Mouse (Mus musculus): ENCODE data around the gene Bricd5. TPM values are rescaled to one million over a fixed set of nuclear protein-coding genes. Genes with fewer than 3 reads are reported as not detected.

Gene Bricd5
- total and polyA plus RNA-seq, 3 experiments = 0.27 to 0.33 TPM; not detected in 1

DNA sequence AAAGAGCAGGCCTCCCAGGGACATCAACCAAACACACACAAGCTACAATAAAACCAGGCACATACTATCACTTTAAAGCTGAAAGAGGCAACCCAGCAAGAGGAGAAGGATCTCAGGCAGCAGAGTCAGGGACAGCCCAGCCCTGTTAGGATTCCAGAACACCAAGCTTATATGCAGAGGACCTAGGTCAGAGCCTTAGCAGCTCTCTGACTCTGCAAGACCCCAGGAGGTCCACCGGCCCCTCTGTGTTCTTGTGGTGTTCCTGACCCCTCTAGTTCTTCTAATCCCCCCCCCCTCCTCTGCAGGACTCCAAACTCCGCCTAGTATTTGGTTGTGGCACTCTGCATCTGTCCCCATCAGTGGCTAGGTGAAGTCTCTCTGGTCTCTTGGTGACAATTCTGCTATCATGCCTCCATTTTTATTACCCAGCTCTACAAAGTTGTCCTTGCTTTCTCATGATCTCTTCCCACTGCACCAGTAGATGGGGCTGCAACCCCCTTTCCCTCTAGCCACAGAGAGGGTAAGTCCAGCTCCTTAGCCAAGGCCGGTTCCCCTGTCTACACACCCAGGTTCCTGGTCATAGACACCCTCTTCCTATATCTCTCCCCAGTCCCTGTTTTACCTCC lies 6.6 kb downstream of the Bricd5 start:
- Histone ChIP-seq H3K4me3 (ENCODE audit: low read depth, low read length) (no peak overlapping the region; the same call in 1 of the 2 replicates), H3K4me1 (ENCODE audit: insufficient read depth, low read depth, low read length) (peaks cover 40% of the 10 kb centered on the region), H3K27me3 (ENCODE audit: insufficient read depth, low read length) (peaks cover 13% of the 10 kb centered on the region), H3K36me3 (replicated peaks) (peaks cover 30% of the 10 kb centered on the region), H3K9me3 (replicated peaks) (no peaks in the 10 kb centered on the region)
- ATAC-seq (ENCODE audit: extremely low read depth, insufficient number of reproducible peaks, low FRiP score, poor library complexity, severe bottlenecking) (no peak), DNase-seq (ENCODE audit: low spot score) (peak; percentile 35)
- TF ChIP-seq POLR2AphosphoS5 (IDR thresholded peaks at IDR 0.05; ENCODE audit: insufficient replicate concordance, low read depth, low read length) (no peak), TAL1 (conservative IDR thresholded peaks at IDR 0.05; ENCODE audit: low read depth, low read length) (no peak), GATA2 (IDR thresholded peaks at IDR 0.05; ENCODE audit: borderline replicate concordance, low read depth, low read length) (no peak), GATA1 (IDR thresholded peaks at IDR 0.05; ENCODE audit: borderline replicate concordance, low read length) (no peak), CTCF (IDR thresholded peaks at IDR 0.05; ENCODE audit: low read depth, low read length) (no peak)

DNA sequence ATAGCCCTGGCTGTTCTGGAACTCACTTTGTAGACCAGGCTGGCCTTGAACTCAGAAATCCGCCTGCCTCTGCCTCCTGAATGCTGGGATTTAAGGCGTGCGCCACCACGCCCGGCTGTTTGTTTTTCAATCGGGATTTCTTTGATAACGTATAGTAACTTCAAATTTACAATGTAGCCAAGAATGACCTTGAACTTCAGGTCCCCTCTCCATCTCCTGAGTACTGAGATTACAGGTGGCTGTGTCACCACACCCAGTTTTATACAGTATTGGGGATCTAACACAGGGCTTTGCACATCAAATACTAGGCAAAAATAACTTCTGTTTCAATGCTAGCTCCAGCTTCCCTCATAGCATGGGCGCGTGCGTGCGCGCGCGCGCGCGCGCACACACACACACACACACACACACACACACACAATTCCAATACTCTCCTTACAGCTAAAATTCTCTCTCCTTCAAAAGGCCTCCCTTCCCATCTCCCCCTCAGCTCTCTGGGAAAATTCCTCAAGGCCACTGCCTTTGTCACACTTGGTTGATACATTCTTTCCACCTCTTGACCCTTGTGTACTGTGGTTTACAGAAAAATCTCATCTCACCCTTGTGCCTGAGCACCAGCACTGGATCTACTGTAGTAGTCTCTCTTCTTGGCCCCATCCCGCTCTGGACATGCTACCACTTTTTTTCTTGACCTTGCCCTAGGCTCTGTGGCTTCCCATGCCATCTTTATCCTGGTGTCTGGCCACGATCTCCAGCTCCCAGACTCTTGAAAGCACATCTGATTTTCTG lies 7.5 kb downstream of the Bricd5 start:
- ATAC-seq (ENCODE audit: extremely low read depth, insufficient number of reproducible peaks, low FRiP score, poor library complexity, severe bottlenecking) (no peak), DNase-seq (ENCODE audit: low spot score) (no peak)
- Histone ChIP-seq H3K4me3 (ENCODE audit: low read depth, low read length) (no peak overlapping the region), H3K4me1 (ENCODE audit: insufficient read depth, low read depth, low read length) (peaks cover 38% of the 10 kb centered on the region), H3K9me3 (replicated peaks) (no peaks in the 10 kb centered on the region), H3K27me3 (ENCODE audit: insufficient read depth, low read length) (peaks cover 19% of the 10 kb centered on the region), H3K36me3 (replicated peaks) (peaks cover 21% of the 10 kb centered on the region)
- no peak for TF ChIP-seq CTCF (IDR thresholded peaks at IDR 0.05; ENCODE audit: low read depth, low read length)
- no peak for TF ChIP-seq TAL1 (conservative IDR thresholded peaks at IDR 0.05; ENCODE audit: low read depth, low read length)
- no peak for TF ChIP-seq POLR2AphosphoS5 (IDR thresholded peaks at IDR 0.05; ENCODE audit: insufficient replicate concordance, low read depth, low read length)
- TF ChIP-seq GATA1 (IDR thresholded peaks at IDR 0.05; ENCODE audit: borderline replicate concordance, low read length) = no peak
- no peak for TF ChIP-seq GATA2 (IDR thresholded peaks at IDR 0.05; ENCODE audit: borderline replicate concordance, low read depth, low read length)

DNA sequence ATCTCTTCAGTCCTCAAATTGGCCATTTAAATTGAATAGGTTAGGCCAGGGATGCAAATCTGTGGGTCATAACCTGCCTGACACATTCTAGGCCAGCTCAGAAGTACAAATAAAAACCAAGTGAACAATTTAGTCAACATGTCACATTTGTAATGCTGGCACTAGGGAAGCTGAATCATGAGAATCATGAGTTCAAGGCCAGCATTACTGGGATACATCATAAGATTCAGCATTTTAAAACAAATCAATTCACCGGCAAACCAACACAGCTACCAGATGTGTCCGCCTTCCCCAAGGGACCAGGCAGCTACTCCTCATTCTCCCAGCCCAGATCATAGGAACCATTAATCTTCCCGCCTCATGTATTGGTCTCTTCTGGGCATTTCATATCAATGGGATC lies 9.8 kb downstream of the Bricd5 start:
- H3K9me3 ChIP-seq (replicated peaks) = peaks cover 3% of the 10 kb centered on the region
- H3K4me1 ChIP-seq (ENCODE audit: insufficient read depth, low read depth, low read length) = peaks cover 18% of the 10 kb centered on the region
- TF ChIP-seq GATA2 (IDR thresholded peaks at IDR 0.05; ENCODE audit: borderline replicate concordance, low read depth, low read length) (no peak), CTCF (IDR thresholded peaks at IDR 0.05; ENCODE audit: low read depth, low read length) (no peak), TAL1 (conservative IDR thresholded peaks at IDR 0.05; ENCODE audit: low read depth, low read length) (no peak), GATA1 (IDR thresholded peaks at IDR 0.05; ENCODE audit: borderline replicate concordance, low read length) (no peak), POLR2AphosphoS5 (IDR thresholded peaks at IDR 0.05; ENCODE audit: insufficient replicate concordance, low read depth, low read length) (no peak)
- DNase-seq (ENCODE audit: low spot score) = no peak
- ATAC-seq (ENCODE audit: extremely low read depth, insufficient number of reproducible peaks, low FRiP score, poor library complexity, severe bottlenecking) = no peak
- H3K4me3 ChIP-seq (ENCODE audit: low read depth, low read length) = no peak overlapping the region
- H3K36me3 ChIP-seq (replicated peaks) = no peaks in the 10 kb centered on the region
- peaks cover 36% of the 10 kb centered on the region for H3K27me3 ChIP-seq (ENCODE audit: insufficient read depth, low read length)

DNA sequence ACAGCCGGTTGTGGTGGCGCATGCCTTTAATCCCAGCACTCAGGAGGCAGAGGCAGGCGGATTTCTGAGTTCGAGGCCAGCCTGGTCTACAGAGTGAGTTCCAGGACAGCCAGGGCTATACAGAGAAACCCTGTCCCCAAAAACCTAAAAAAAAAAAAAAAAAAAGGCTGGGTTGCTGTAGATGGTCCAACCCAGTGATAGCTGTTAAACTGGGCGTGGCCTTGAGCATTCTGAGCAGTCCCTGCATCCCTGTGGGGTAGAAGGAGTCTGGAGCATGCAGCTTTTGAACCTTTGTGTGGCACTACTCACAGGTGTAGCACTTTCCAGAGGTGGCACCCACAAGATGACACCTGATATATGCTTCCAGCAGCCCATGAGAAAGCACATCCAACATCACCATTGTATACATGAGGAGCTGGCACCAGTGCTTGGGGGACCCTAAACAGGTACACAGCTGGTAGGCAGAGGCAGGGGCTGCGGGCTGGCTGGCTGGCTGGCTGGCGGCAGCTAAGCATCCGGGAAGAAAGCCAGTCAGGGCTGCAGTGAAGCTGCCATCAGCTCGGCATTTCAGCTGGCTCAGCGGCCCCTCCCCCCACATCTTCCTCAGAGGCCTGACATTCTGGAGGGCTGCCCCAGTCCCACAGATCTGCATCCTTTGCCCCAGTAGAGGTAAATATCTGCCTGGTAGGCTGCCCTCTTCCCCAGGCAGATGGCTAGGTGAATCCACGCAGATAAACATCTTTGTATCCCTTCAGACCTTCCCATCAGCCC lies 11.6 kb downstream of the Bricd5 start:
- ATAC-seq (ENCODE audit: extremely low read depth, insufficient number of reproducible peaks, low FRiP score, poor library complexity, severe bottlenecking) (no peak), DNase-seq (ENCODE audit: low spot score) (no peak)
- Histone ChIP-seq H3K9me3 (replicated peaks) (peaks cover 9% of the 10 kb centered on the region), H3K4me1 (ENCODE audit: insufficient read depth, low read depth, low read length) (peaks cover 16% of the 10 kb centered on the region), H3K27me3 (ENCODE audit: insufficient read depth, low read length) (peaks cover 53% of the 10 kb centered on the region), H3K4me3 (ENCODE audit: low read depth, low read length) (no peak overlapping the region; the same call in 1 of the 2 replicates), H3K36me3 (replicated peaks) (no peaks in the 10 kb centered on the region)
- no peak for TF ChIP-seq POLR2AphosphoS5 (IDR thresholded peaks at IDR 0.05; ENCODE audit: insufficient replicate concordance, low read depth, low read length)
- no peak for TF ChIP-seq GATA1 (IDR thresholded peaks at IDR 0.05; ENCODE audit: borderline replicate concordance, low read length)
- TF ChIP-seq TAL1 (conservative IDR thresholded peaks at IDR 0.05; ENCODE audit: low read depth, low read length) = no peak
- TF ChIP-seq GATA2 (IDR thresholded peaks at IDR 0.05; ENCODE audit: borderline replicate concordance, low read depth, low read length) = no peak
- no peak for TF ChIP-seq CTCF (IDR thresholded peaks at IDR 0.05; ENCODE audit: low read depth, low read length)

DNA sequence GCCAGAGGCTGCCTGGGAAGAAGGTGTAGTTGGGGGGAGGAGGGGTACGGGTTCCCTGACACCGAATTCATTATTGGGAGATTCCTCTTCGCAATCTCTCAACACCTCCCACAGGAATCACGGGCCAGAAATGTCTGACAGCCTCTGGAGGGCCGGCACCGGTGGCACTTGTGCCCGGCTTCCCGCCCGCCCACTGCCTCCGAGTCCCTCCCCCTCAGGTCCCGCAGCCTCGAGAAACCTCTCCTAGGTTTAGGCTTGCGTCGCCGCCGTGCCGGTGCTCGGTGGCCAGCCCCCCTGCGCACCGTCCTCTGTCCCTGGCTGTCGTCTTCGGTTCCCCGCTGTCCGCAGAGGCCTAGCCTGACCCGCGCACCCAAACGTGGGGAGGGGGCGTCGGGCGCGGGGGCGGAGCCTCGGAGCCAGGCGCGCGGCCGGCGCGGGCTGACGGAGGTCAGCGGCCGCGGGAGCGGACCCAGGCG lies 14.5 kb downstream of the Bricd5 start, which contains the start of gene Caskin1:
TSS of gene Caskin1 (plus strand) at position 416 of the 476 bp plus-strand sequence.
- no peak for ATAC-seq (ENCODE audit: extremely low read depth, insufficient number of reproducible peaks, low FRiP score, poor library complexity, severe bottlenecking)
- Histone ChIP-seq H3K27me3 (ENCODE audit: insufficient read depth, low read length) (peaks cover 62% of the 10 kb centered on the region), H3K9me3 (replicated peaks) (peaks cover 9% of the 10 kb centered on the region), H3K4me3 (ENCODE audit: low read depth, low read length) (peak within 1 kb of the TSS; percentile 27; the same call in 1 of the 2 replicates), H3K4me1 (ENCODE audit: insufficient read depth, low read depth, low read length) (peaks cover 13% of the 10 kb centered on the region), H3K36me3 (replicated peaks) (no peaks in the 10 kb centered on the region)
- DNase-seq (ENCODE audit: low spot score) = no peak
- TF ChIP-seq POLR2AphosphoS5 (IDR thresholded peaks at IDR 0.05; ENCODE audit: insufficient replicate concordance, low read depth, low read length) (no peak), TAL1 (conservative IDR thresholded peaks at IDR 0.05; ENCODE audit: low read depth, low read length) (no peak), GATA2 (IDR thresholded peaks at IDR 0.05; ENCODE audit: borderline replicate concordance, low read depth, low read length) (no peak), GATA1 (IDR thresholded peaks at IDR 0.05; ENCODE audit: borderline replicate concordance, low read length) (no peak), CTCF (IDR thresholded peaks at IDR 0.05; ENCODE audit: low read depth, low read length) (no peak)

Measured in G1E (cell line).